Comparison of ENCODE assay signal across 31 mouse cellular contexts in the genomic region with DNA sequence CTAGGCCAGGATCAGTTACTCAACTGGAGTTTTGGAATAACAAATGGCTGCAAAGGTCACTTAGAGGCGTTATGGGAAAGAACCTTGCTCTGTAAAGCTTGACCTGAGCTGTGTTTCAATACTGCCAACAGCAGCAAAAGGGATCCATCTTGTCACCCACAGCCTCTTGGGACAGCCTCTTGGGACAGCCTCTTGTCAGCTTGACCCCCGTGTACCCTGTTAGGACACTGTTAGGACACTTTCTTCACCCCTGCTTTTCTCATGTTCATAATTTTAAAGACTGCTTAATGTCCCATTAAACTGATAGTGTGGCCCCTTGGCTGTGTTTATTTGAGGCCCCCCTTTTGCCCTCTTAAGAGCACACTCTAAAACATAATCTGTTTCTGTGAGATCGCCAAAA. TPM values are rescaled to one million over a fixed set of nuclear protein-coding genes. Genes with fewer than 3 reads are reported as not detected.
DNase-seq lines count a peak whose midpoint lies in the region; ATAC-seq lines count a peak whose summit lies in the region.
"Had no signal": no experiment of that assay in that cellular context is flagged by ENCODE, and none has a peak within 500 bp of the region (broad histone marks: within the 10 kb centered on the region; RNA-seq: fewer than 3 reads in every experiment).

No protein-coding gene starts in this region.

- H3K36me3 ChIP-seq in limb, embryonic 13.5 days: no peaks in the 10 kb centered on the region
- H3K36me3 ChIP-seq in limb, embryonic 10.5 days: no peaks in the 10 kb centered on the region
- no peaks in the 10 kb centered on the region for H3K36me3 ChIP-seq in kidney, embryonic 14.5 days (ENCODE audit: control insufficient read depth, insufficient read depth, low read length)
- H3K36me3 ChIP-seq in liver, embryonic 12.5 days: peaks cover 9% of the 10 kb centered on the region
- H3K36me3 ChIP-seq: embryonic facial prominence, embryonic 12.5 days; neural tube, embryonic 13.5 days had no signal

- DNase-seq in adrenal gland, postnatal 14 days: peak; percentile 31
- DNase-seq in adrenal gland, postnatal 36 days: no peak
- no peak for DNase-seq in limb, embryonic 10.5 days (ENCODE audit: low spot score)
- DNase-seq in kidney, postnatal 14 days: peak; percentile 61
- DNase-seq in cerebellum, adult 11 months: no peak
- DNase-seq: adrenal gland, postnatal 25 days; cerebellum, adult 9-11 months; embryo, embryonic 11 days; gastrocnemius, postnatal 10 days; heart, postnatal 14 days; liver, embryonic 13.5 days; lung, adult 18-20 months had no signal

- H3K4me1 ChIP-seq in limb, embryonic 13.5 days: peaks cover 15% of the 10 kb centered on the region
- H3K4me1 ChIP-seq in limb, embryonic 10.5 days: peaks cover 10% of the 10 kb centered on the region; the same call in 1 of the 2 replicates
- peaks cover 9% of the 10 kb centered on the region; the same call in 1 of the 2 replicates for H3K4me1 ChIP-seq in kidney, embryonic 14.5 days (ENCODE audit: control insufficient read depth, insufficient read depth, low read length)
- H3K4me1 ChIP-seq in liver, embryonic 12.5 days: no peaks in the 10 kb centered on the region
- H3K4me1 ChIP-seq: embryonic facial prominence, embryonic 12.5 days; liver, embryonic 13.5 days had no signal

- ATAC-seq in limb, embryonic 13.5 days (ENCODE audit: low FRiP score, low read depth): no peak
- ATAC-seq in kidney, embryonic 14.5 days (ENCODE audit: low FRiP score, low TSS enrichment): peak; percentile 51; the same call in 1 of the 2 replicates
- no peak for ATAC-seq in liver, embryonic 12.5 days
- ATAC-seq: forebrain, embryonic 16.5 days; hindbrain, embryonic 16.5 days had no signal

- H3K9me3 ChIP-seq in limb, embryonic 13.5 days: no peaks in the 10 kb centered on the region
- H3K9me3 ChIP-seq in limb, embryonic 10.5 days (replicated peaks): no peaks in the 10 kb centered on the region
- H3K9me3 ChIP-seq in kidney, embryonic 14.5 days (ENCODE audit: control insufficient read depth, low read length): no peaks in the 10 kb centered on the region
- H3K9me3 ChIP-seq in liver, embryonic 12.5 days (replicated peaks): no peaks in the 10 kb centered on the region
- H3K9me3 ChIP-seq: embryonic facial prominence, embryonic 12.5 days; liver, embryonic 13.5 days; neural tube, embryonic 13.5 days had no signal

- H3K4me3 ChIP-seq in limb, embryonic 13.5 days: no peak overlapping the region
- no peak overlapping the region for H3K4me3 ChIP-seq in limb, embryonic 10.5 days
- H3K4me3 ChIP-seq in kidney, embryonic 14.5 days (ENCODE audit: low read length): no peak overlapping the region
- H3K4me3 ChIP-seq in liver, embryonic 12.5 days: no peak overlapping the region
- H3K4me3 ChIP-seq: embryonic facial prominence, embryonic 12.5 days; layer of hippocampus, adult 2 months; left cerebral cortex, adult 2 months; liver, embryonic 13.5 days; neural tube, embryonic 13.5 days had no signal

- H3K27ac ChIP-seq in limb, embryonic 13.5 days: peak overlapping the region; percentile 7; the same call in 1 of the 2 replicates
- H3K27ac ChIP-seq in limb, embryonic 10.5 days: no peak overlapping the region
- H3K27ac ChIP-seq in kidney, embryonic 14.5 days (ENCODE audit: low read depth, low read length): no peak overlapping the region
- H3K27ac ChIP-seq in liver, embryonic 12.5 days: no peak overlapping the region
- H3K27ac ChIP-seq: embryonic facial prominence, embryonic 12.5 days; layer of hippocampus, adult 2 months; left cerebral cortex, adult 2 months; liver, embryonic 13.5 days; neural tube, embryonic 13.5 days had no signal

- no peaks in the 10 kb centered on the region for H3K27me3 ChIP-seq in limb, embryonic 13.5 days
- no peaks in the 10 kb centered on the region for H3K27me3 ChIP-seq in limb, embryonic 10.5 days (ENCODE audit: low read depth, poor library complexity, severe bottlenecking)
- no peaks in the 10 kb centered on the region for H3K27me3 ChIP-seq in kidney, embryonic 14.5 days (ENCODE audit: control insufficient read depth, insufficient read depth, low read length)
- no peaks in the 10 kb centered on the region for H3K27me3 ChIP-seq in liver, embryonic 12.5 days (replicated peaks)
- H3K27me3 ChIP-seq: CH12.LX; embryonic facial prominence, embryonic 12.5 days; liver, embryonic 13.5 days; neural tube, embryonic 13.5 days had no signal

- H3K4me2 ChIP-seq in limb, embryonic 13.5 days (replicated peaks): no peak overlapping the region
- no peak overlapping the region for H3K4me2 ChIP-seq in kidney, embryonic 14.5 days (replicated peaks; ENCODE audit: low read depth, low read length)
- no peak overlapping the region for H3K4me2 ChIP-seq in liver, embryonic 12.5 days
- H3K4me2 ChIP-seq: embryonic facial prominence, embryonic 12.5 days; liver, embryonic 13.5 days; midbrain, embryonic 11.5 days; neural tube, embryonic 13.5 days had no signal

- H3K9ac ChIP-seq in limb, embryonic 13.5 days: no peak overlapping the region
- H3K9ac ChIP-seq in kidney, embryonic 14.5 days (ENCODE audit: low read depth, low read length): no peak overlapping the region
- no peak overlapping the region for H3K9ac ChIP-seq in liver, embryonic 12.5 days
- H3K9ac ChIP-seq: embryonic facial prominence, embryonic 12.5 days; liver, embryonic 13.5 days; neural tube, embryonic 13.5 days had no signal

- 54% methylated on average over 3 of the region's 3 CpGs for WGBS in limb, embryonic 13.5 days
- WGBS in limb, embryonic 10.5 days: 62% methylated on average over 3 of the region's 3 CpGs
- WGBS in kidney, embryonic 14.5 days: 14% methylated on average over 3 of the region's 3 CpGs
- 48% methylated on average over 3 of the region's 3 CpGs for WGBS in liver, embryonic 12.5 days (ENCODE audit: insufficient replicate concordance)

RNA-seq across cellular contexts. Expression of gene Oit3, which starts 17.1 kb away (rescaled TPM):
- 5.9 and 6.9 TPM in 2 replicates for total RNA-seq in adrenal gland, postnatal 14 days (2021)
- 1 to 10 TPM; 2.8 to 3.7 TPM for total RNA-seq in adrenal gland, postnatal 36 days (2021)
- polyA plus RNA-seq in limb, embryonic 13.5 days (2015; fragmentation: Nextera tagmentation; extraction: Ambion mirVana): 0.97 and 1.1 TPM in 2 replicates
- polyA plus RNA-seq in limb, embryonic 10.5 days (2016; fragmentation: Nextera tagmentation; extraction: Ambion mirVana): 0.84 and 0.88 TPM in 2 replicates
- polyA plus RNA-seq in kidney, embryonic 14.5 days (2014; fragmentation: Nextera tagmentation; extraction: Ambion mirVana): 1.9 and 2.3 TPM in 2 replicates
- 32.4 and 37.4 TPM in 2 replicates for polyA plus RNA-seq in liver, embryonic 12.5 days (2016; fragmentation: Nextera tagmentation; extraction: Ambion mirVana)
- total RNA-seq: ES-E14 had no signal

RNA-seq across cellular contexts. Expression of gene Pla2g12b, which starts 21.0 kb away (rescaled TPM):
- total RNA-seq in adrenal gland, postnatal 14 days (2021): 0.64 and 8.6 TPM in 2 replicates
- not detected for total RNA-seq in adrenal gland, postnatal 36 days (2021)
- not detected in 2 replicates for polyA plus RNA-seq in limb, embryonic 13.5 days (2015; fragmentation: Nextera tagmentation; extraction: Ambion mirVana)
- not detected in 2 replicates for polyA plus RNA-seq in limb, embryonic 10.5 days (2016; fragmentation: Nextera tagmentation; extraction: Ambion mirVana)
- 0.19 and 0.85 TPM in 2 replicates for polyA plus RNA-seq in kidney, embryonic 14.5 days (2014; fragmentation: Nextera tagmentation; extraction: Ambion mirVana)
- 39.0 and 41.3 TPM in 2 replicates for polyA plus RNA-seq in liver, embryonic 12.5 days (2016; fragmentation: Nextera tagmentation; extraction: Ambion mirVana)
- total RNA-seq: adrenal gland, postnatal 25 days; CH12.LX; heart, postnatal 14 days; layer of hippocampus, adult 2 months; layer of hippocampus, postnatal 14 days; left cerebral cortex, adult 2 months; left cerebral cortex, postnatal 25 days; megakaryocyte, adult 5-6 weeks had no signal
- polyA plus RNA-seq: brain, embryonic 14.5 days; C2C12; embryonic facial prominence, embryonic 12.5 days; forebrain, embryonic 16.5 days; hindbrain, embryonic 16.5 days; limb, embryonic 14.5 days; midbrain, embryonic 11.5 days; neural tube, embryonic 13.5 days; thymus, postnatal 0 days had no signal

RNA-seq across cellular contexts. Expression of gene Gm10273, which starts 29.0 kb away (rescaled TPM):
- 19.4 and 23.1 TPM in 2 replicates for total RNA-seq in adrenal gland, postnatal 14 days (2021)
- 10 to 100 TPM; 75.5 to 75.7 TPM for total RNA-seq in adrenal gland, postnatal 36 days (2021)
- 4.4 TPM in 1 of 2 replicates, not detected in the other for polyA plus RNA-seq in limb, embryonic 13.5 days (2015; fragmentation: Nextera tagmentation; extraction: Ambion mirVana)
- 14.7 and 16.1 TPM in 2 replicates for polyA plus RNA-seq in limb, embryonic 10.5 days (2016; fragmentation: Nextera tagmentation; extraction: Ambion mirVana)
- polyA plus RNA-seq in kidney, embryonic 14.5 days (2014; fragmentation: Nextera tagmentation; extraction: Ambion mirVana): 2.8 and 3.4 TPM in 2 replicates
- 4.2 and 5.2 TPM in 2 replicates for polyA plus RNA-seq in liver, embryonic 12.5 days (2016; fragmentation: Nextera tagmentation; extraction: Ambion mirVana)
- polyA plus RNA-seq: neural tube, embryonic 13.5 days had no signal

Comparison
In these comparisons a context has a peak if more than half of its experiments do, and no peak if none do; other contexts are left out.
1. DNase-seq: peak in adrenal gland, postnatal 14 days (single experiment) and kidney, postnatal 14 days (single experiment); none in adrenal gland, postnatal 36 days (0 of 2), limb, embryonic 10.5 days (single experiment) and cerebellum, adult 11 months (single experiment).
2. RNA of gene Oit3, which starts 17.1 kb away (polyA plus RNA-seq): 32.4 to 37.4 TPM in liver, embryonic 12.5 days; 1.9 to 2.3 TPM in kidney, embryonic 14.5 days, 0.97 to 1.1 TPM in limb, embryonic 13.5 days and 0.84 to 0.88 TPM in limb, embryonic 10.5 days; every median in the first group is over 10 times any median in the second.
3. RNA of gene Pla2g12b, which starts 21.0 kb away (polyA plus RNA-seq): 39.0 to 41.3 TPM in liver, embryonic 12.5 days; 0.19 to 0.85 TPM in kidney, embryonic 14.5 days, not detected in limb, embryonic 13.5 days and not detected in limb, embryonic 10.5 days; every median in the first group is over 10 times any median in the second.